Mouse (Mus musculus) forebrain, embryonic 16.5 days (tissue): ENCODE data around the gene S1pr4. TPM values are rescaled to one million over a fixed set of nuclear protein-coding genes. Genes with fewer than 3 reads are reported as not detected.

ENCODE experiments used
- ATAC-seq: fragments of 200-750 bp; cut with Nextera tagmentation; 2 replicates; pipeline ENCODE4 v1.8.0; 2017; ENCODE audit warnings: mild to moderate bottlenecking, moderate library complexity
- H3K27ac ChIP-seq: fragments of 300-500 bp; sonication (generic); 2 replicates; pipeline ENCODE4 v1.5.1; 2014; ENCODE audit warnings: low read length, control low read depth
- H3K27me3 ChIP-seq: fragments of 300-500 bp; sonication (generic); replicated peaks from 2 replicates; pipeline ENCODE4 v1.6.1; 2014; ENCODE audit warnings: low read length; ENCODE audit not compliant: control insufficient read depth, insufficient read depth
- H3K36me3 ChIP-seq: fragments of 300-500 bp; sonication (generic); 2 replicates; pipeline ENCODE4 v1.6.1; 2014; ENCODE audit not compliant: control insufficient read depth, insufficient read depth
- H3K4me1 ChIP-seq: fragments of 300-500 bp; sonication (generic); replicated peaks from 2 replicates; pipeline ENCODE4 v1.6.1; 2014; ENCODE audit warnings: low read length; ENCODE audit not compliant: control insufficient read depth, insufficient read depth
- H3K4me2 ChIP-seq: fragments of 300-500 bp; sonication (generic); 2 replicates; pipeline ENCODE4 v1.6.1; 2014; ENCODE audit warnings: mild to moderate bottlenecking, low read length, control low read depth
- H3K4me3 ChIP-seq: fragments of 300-500 bp; sonication (generic); replicated peaks from 2 replicates; pipeline ENCODE4 v1.5.1; 2014; ENCODE audit warnings: mild to moderate bottlenecking, low read length, control low read depth
- H3K9ac ChIP-seq: fragments of 300-500 bp; sonication (generic); replicated peaks from 2 replicates; pipeline ENCODE4 v1.6.1; 2014; ENCODE audit warnings: low read depth, low read length, control low read depth
- H3K9me3 ChIP-seq: fragments of 300-500 bp; sonication (generic); 2 replicates; pipeline ENCODE4 v1.6.1; 2016; ENCODE audit warnings: low read length; ENCODE audit not compliant: control insufficient read depth
- WGBS: fragments of 180-500 bp; shearing (Covaris S2); extraction: QIAGEN DNeasy Blood & Tissue Kit; methylation state at CpG from one replicate; pipeline ENCODE4 v1.1.7; 2014; 5-methylcytosine and 5-hydroxymethylcytosine counted together
- polyA plus RNA-seq: library from polyadenylated mRNA; unstranded; fragments of >200 nt; fragmentation: Nextera tagmentation; extraction: Ambion mirVana; gene quantifications from 2 replicates; pipeline ENCODE4 v1.2.1, GENCODE M21; 2015

The S1pr4 gene
- polyA plus RNA-seq, 1 experiment from 2014 or later: 0.53 TPM

DNA sequence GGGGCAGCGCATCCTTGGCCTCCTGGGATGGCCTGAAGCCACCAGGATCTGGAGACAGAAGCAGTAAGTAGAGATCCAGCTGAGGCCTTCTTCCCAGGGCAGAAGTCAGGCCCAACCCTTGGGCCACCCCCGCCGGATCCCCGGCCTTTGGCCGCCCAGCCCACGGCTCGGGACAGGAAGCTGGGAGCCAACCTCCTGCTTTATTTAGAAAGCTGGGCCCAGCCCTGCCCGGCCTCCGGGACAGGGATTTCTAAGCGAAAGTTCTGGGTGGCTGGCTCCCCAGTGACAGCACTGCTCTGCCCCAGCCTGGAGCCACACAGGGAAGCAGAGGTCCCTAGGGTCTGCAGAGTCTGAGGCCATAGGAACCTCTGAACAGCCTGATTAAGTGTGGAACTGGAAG lies 41.9 kb upstream of the S1pr4 start:
- H3K9ac ChIP-seq: no peak overlapping the region
- ATAC-seq: no peak
- 83% methylated on average over 10 of the region's 10 CpGs for WGBS
- no peak overlapping the region for H3K27ac ChIP-seq
- H3K4me3 ChIP-seq: no peak overlapping the region
- no peaks in the 10 kb centered on the region for H3K27me3 ChIP-seq
- peaks cover 24% of the 10 kb centered on the region for H3K4me1 ChIP-seq
- no peaks in the 10 kb centered on the region for H3K9me3 ChIP-seq
- H3K4me2 ChIP-seq: no peak overlapping the region
- no peaks in the 10 kb centered on the region for H3K36me3 ChIP-seq

- no peak overlapping the region for H3K27ac ChIP-seq
- WGBS: 87% methylated on average over 5 of the region's 5 CpGs
- H3K4me2 ChIP-seq: no peak overlapping the region
- no peaks in the 10 kb centered on the region for H3K9me3 ChIP-seq
- ATAC-seq: no peak
- no peak overlapping the region for H3K9ac ChIP-seq
- no peak overlapping the region for H3K4me3 ChIP-seq
- H3K4me1 ChIP-seq: peaks cover 24% of the 10 kb centered on the region
- H3K36me3 ChIP-seq: no peaks in the 10 kb centered on the region
- H3K27me3 ChIP-seq: no peaks in the 10 kb centered on the region
Observed at GRCm38 (mm10) chr10:81541363-81541762, 41.4 kb upstream of the S1pr4 start.

GRCm38 (mm10) chr10:81538321-81539048 lies 38.6 kb upstream of the S1pr4 start:
- ATAC-seq: no peak
- Histone ChIP-seq H3K36me3 (no peaks in the 10 kb centered on the region), H3K4me2 (no peak overlapping the region)

DNA sequence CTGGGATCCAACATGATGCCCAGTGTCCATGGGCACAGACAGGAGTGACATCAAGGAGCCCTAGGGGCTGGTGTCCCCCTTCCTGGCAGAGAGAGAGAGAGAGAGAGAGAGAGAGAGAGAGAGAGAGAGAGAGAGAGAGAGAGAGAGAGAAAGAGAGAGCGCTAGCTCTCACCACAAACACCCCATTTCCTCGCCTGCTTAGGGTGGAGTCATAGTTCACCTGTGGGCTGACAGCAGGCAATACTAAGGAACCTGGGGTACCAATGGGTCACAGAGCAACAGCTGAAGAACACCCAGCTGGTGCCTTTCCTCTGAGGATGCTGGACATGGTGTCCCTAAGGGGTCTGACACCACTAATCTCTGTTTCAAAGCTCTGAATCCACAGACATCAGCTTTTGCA lies 37.5 kb upstream of the S1pr4 start:
- H3K9ac ChIP-seq: no peak overlapping the region
- no peaks in the 10 kb centered on the region for H3K9me3 ChIP-seq
- 92% methylated on average over 2 of the region's 2 CpGs for WGBS
- H3K27me3 ChIP-seq: no peaks in the 10 kb centered on the region
- H3K4me1 ChIP-seq: peaks cover under 1% of the 10 kb centered on the region
- no peak overlapping the region for H3K27ac ChIP-seq
- no peak for ATAC-seq
- H3K4me3 ChIP-seq: no peak overlapping the region
- no peak overlapping the region for H3K4me2 ChIP-seq
- H3K36me3 ChIP-seq: 0 out of 2 replicates have a peak, but pooled peaks cover 3% of the 10 kb centered on the region

More at GRCm38 (mm10) chr10:81538321-81539048, 38.6 kb upstream of the S1pr4 start:
- no peak overlapping the region for H3K9ac ChIP-seq
- H3K4me3 ChIP-seq: no peak overlapping the region
- H3K9me3 ChIP-seq: no peaks in the 10 kb centered on the region
- H3K27me3 ChIP-seq: no peaks in the 10 kb centered on the region
- 93% methylated on average over 3 of the region's 3 CpGs for WGBS
- H3K4me1 ChIP-seq: peaks cover 11% of the 10 kb centered on the region
- H3K27ac ChIP-seq: no peak overlapping the region

DNA sequence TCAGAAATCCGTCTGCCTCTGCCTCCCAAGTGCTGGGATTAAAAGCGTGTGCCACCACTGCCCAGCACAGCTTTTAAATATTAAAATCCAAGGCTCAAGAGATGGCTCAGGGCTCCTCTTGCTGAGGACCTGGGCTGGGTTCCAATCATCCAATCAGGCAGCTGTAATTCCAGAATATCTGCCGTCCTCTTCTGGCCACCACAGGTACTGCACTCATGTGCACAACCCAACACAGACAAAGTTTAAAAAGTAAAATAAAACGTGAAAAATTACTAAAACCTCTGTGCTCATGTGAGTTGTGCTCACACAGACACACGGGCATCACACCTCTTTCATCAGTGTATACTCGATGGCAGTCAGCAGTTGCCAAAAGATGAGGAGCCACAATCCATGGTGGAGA lies 36.8 kb upstream of the S1pr4 start:
- no peak for ATAC-seq
- Histone ChIP-seq H3K9me3 (no peaks in the 10 kb centered on the region), H3K27me3 (no peaks in the 10 kb centered on the region), H3K4me1 (no peaks in the 10 kb centered on the region), H3K4me2 (no peak overlapping the region), H3K4me3 (no peak overlapping the region), H3K9ac (no peak overlapping the region), H3K27ac (no peak overlapping the region), H3K36me3 (0 out of 2 replicates have a peak, but pooled peaks cover 4% of the 10 kb centered on the region)
- 80% methylated on average over 6 of the region's 6 CpGs for WGBS

DNA sequence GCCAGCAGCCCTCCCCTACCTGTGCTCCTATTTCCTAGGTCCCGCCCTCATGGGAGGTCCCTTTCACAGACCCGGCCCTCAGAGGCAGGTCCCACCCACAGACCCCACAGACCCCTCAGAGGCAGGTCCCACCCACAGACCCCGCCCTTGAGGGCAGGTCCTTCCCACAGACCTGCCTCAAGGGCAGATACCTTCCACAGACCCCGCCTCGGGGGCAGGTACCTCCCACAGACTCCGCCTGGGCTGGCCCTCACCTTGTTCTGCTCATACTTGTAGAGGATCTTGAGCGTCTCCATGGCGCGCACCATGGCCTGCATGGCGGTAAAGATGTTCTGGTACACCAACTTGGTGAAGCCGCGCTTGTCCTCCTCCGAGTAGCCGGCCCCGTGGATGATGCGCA lies 34.9 kb upstream of the S1pr4 start:
- peaks cover 13% of the 10 kb centered on the region; the same call in 1 of the 2 replicates for H3K36me3 ChIP-seq
- H3K27ac ChIP-seq: no peak overlapping the region
- no peaks in the 10 kb centered on the region for H3K4me1 ChIP-seq
- no peaks in the 10 kb centered on the region for H3K9me3 ChIP-seq
- H3K27me3 ChIP-seq: no peaks in the 10 kb centered on the region
- no peak overlapping the region for H3K4me3 ChIP-seq
- H3K4me2 ChIP-seq: no peak overlapping the region
- WGBS: 61% methylated on average over 16 of the region's 16 CpGs
- ATAC-seq: no peak
- H3K9ac ChIP-seq: no peak overlapping the region

DNA sequence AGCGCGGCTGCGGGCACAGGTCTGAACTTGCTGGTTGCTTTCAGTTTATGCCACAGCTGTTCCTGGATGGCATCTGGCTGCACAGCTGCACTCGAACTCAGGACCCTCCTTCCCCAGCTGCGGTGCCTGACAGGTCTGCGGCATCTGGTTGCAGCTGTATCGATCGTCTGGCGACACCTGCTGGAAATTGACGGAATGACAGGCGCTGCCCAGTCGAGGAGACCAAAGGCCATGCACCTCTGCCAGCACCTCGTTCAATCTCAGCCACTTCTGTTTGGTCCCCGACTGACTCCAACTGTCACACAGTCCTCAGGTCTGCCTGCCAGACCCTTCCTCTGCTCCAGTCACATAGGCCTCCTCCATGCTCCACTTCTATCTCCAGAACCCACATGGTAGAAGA lies 26.8 kb upstream of the S1pr4 start:
- Histone ChIP-seq H3K4me1 (no peaks in the 10 kb centered on the region), H3K9me3 (no peaks in the 10 kb centered on the region), H3K27me3 (peaks cover 3% of the 10 kb centered on the region; the same call in 1 of the 2 replicates), H3K36me3 (peaks cover 13% of the 10 kb centered on the region), H3K4me2 (no peak overlapping the region), H3K4me3 (no peak overlapping the region), H3K27ac (no peak overlapping the region), H3K9ac (no peak overlapping the region)
- 18% methylated on average over 14 of the region's 14 CpGs for WGBS
- no peak for ATAC-seq

- Histone ChIP-seq H3K4me2 (no peak overlapping the region), H3K27me3 (peaks cover 3% of the 10 kb centered on the region; the same call in 1 of the 2 replicates), H3K36me3 (peaks cover 7% of the 10 kb centered on the region), H3K4me1 (no peaks in the 10 kb centered on the region), H3K27ac (no peak overlapping the region), H3K9me3 (no peaks in the 10 kb centered on the region), H3K9ac (no peak overlapping the region), H3K4me3 (no peak overlapping the region)
- 71% methylated on average over 12 of the region's 13 CpGs for WGBS
- ATAC-seq: no peak
Observed at GRCm38 (mm10) chr10:81525017-81525694, 25.2 kb upstream of the S1pr4 start.

DNA sequence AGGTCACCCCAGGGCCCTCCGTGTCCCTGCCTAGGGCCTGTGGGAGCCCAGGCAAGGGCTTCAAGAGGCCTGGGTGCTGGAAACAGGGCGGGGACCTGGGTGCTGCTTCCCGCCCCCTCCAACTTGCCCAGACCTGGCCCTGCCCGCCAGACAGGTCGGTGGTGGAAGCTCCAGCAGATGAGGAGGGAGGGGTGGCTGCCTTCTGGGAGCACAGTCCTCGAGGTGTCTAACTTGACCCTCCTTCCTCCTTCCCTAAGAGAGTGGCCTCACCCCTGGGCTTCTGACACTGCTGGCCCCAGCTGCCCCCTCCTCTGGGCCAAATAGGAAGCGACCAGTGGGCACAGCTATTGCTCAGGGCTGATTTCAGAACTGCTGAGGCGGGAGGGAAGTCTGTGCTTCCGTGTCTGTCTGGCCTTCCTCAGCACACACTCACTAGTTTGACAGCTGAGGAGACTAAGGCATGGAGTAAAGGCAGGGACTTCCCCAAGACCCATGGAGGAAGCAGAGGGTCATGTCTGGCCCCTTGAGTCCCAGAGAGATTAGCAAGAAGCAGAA lies 24.2 kb upstream of the S1pr4 start, which contains the start of gene Gna15:
Gene Gna15 (minus strand): TSS at position 175 of the 555 bp plus-strand sequence.
- WGBS: 24% methylated on average over 9 of the region's 9 CpGs

More for the DNA sequence above, 24.2 kb upstream of the S1pr4 start, which contains the start of gene Gna15:
- Histone ChIP-seq H3K4me1 (no peaks in the 10 kb centered on the region), H3K4me2 (no peak within 1 kb of the TSS), H3K36me3 (no peaks in the 10 kb centered on the region), H3K9ac (no peak within 1 kb of the TSS), H3K27ac (no peak within 1 kb of the TSS), H3K9me3 (no peaks in the 10 kb centered on the region), H3K27me3 (peaks cover 3% of the 10 kb centered on the region; the same call in 1 of the 2 replicates), H3K4me3 (no peak within 1 kb of the TSS)
- ATAC-seq: no peak
